Mouse (Mus musculus) cerebellum, adult 11-12 months (tissue): ENCODE measurements at regions not wholly inside any gene's neighbourhood (a gene's known extent, or its start where the extent isn't known, plus 50 kb on each side); places are given as distances from the start of the nearest gene placed in this dataset.

Experiments used
- DNase-seq: peaks from one replicate; pipeline ENCODE4 v3.0.0; 2022

DNA sequence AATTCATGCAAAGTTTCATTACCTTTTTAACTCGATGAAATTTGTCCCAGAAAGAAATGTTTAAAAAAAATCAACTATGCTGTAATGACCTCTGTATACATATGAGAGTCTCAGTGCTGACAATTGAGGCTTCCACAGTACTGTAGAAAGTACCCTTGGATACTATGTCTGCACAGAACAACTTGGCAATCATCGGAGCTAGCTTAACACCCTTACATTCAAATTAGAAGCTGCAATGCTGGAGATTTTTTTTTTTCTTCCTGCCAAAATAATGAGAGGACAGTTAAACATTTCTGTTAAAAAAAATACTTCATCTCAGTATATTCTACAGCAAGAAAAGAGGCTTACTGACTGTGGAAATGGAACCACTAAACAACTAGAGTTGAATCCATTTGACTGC, 452.1 kb upstream of the Cntn6 start:
- DNase-seq = no peak

DNA sequence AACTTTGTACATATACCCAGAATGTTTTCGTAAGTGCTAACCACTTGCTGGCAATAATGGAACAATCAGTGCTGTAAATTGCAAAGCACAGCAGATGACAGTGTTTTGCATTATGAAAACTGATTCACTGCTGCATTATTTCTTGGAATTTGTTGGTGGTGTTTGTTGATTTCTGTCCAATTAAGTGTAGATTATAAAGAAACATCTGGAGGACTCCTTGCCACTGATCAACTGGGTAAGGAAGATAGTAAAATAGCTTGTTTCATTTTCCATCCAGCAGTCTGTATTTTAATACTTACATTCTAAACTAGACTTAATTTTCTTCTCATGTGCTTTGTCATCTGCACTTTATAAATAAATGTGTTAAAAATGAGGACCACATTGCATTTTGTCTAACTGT, 436.6 kb upstream of the Cntn6 start:
- no peak for DNase-seq

DNA sequence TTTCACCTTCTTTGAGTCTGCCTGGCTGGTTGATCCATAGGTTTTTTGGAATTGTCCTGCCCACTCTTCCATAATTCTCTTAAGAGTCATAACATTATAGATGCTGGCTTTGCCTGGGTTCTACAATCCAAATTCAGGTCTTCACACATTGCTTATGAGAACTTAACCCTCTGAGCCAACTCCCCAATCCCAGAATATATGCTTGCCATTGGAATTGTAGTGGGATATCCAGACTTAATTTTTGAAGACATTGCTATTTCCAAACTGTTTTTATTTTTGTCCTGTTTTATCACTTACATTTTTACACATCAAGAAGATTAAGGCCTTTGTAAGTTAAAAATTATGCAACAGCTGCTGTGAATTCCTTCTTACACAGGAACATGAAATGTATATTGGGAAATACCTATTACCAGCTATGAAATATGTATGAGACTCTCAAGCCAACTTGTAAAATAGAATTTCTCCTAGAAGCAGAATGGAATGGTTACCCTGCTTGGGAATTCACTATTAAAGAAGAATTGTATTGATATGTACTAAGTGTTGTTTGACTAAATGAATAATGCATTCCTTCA, 430.8 kb upstream of the Cntn6 start:
- DNase-seq = no peak

DNA sequence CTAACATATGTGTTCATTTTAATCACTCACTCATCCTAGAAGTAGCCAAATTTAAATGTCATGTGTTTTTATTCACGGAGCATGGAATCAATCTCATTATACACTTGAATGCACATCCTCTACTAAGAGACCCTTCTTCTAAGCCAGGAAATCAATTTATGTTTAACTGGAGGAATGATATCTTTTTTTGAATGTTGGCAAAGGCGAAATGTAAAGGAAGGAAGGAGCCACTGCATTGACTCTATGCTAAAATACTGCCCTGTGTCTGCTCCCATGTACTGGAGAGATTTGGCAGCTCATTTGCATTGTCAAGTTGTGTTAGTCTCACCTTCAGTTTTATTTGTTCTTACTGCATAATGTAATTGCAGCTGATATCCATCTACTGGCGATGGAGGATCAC, 412.0 kb upstream of the Cntn6 start:
- DNase-seq = no peak

DNA sequence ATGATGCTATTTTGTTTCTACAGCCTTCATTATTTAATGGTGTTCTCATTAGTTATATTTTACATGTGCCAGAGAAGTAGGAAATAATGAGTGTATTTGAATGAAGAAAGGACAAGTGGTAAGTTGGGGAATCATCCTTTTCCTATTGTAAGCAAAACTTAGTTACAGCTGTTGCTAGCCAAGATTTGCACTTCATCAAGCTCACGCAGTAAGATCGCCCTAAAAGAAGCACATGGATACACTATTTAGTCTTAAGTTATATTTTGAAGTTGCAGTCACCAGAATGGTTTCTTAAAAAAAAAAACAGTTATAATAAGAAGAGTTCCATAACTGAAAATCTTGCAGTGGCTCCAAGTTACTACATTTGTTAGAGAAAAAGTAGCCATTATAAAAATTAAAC, 410.3 kb upstream of the Cntn6 start:
- no peak for DNase-seq

DNA sequence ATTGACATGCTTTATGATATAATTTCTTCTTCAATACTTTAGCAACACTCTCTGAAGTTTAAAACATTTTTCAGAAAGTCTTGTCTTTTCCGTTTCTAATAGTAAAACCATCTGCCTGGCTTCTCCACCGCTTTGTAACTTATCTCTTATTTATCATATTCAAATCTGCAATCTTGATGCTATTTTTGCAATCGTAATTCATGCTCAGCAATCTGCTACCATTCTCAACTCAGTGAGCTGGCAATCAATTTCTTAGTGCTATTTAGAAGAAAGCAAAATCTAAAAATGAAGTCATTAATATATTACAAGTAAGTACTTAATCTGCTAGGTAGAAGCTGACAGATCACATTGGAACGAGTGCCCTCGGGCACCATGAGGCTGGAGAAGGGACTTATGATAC, 384.2 kb upstream of the Cntn6 start:
- no peak for DNase-seq
